Mouse (Mus musculus) cerebellum, postnatal 10 days (tissue): ENCODE measurements at regions not wholly inside any gene's neighbourhood (a gene's known extent, or its start where the extent isn't known, plus 50 kb on each side); places are given as distances from the start of the nearest gene placed in this dataset.
"Not testable (repeated sequence)": the region's sequence is repeated elsewhere in the genome, so short reads cannot be mapped to it uniquely, and the experiment has no call there.

ENCODE experiments used
- DNase-seq, 2 experiments: peaks; one replicate each; pipeline ENCODE4 v3.0.0; 2021; ENCODE audit warnings: mixed read lengths in 2 of 2

DNA sequence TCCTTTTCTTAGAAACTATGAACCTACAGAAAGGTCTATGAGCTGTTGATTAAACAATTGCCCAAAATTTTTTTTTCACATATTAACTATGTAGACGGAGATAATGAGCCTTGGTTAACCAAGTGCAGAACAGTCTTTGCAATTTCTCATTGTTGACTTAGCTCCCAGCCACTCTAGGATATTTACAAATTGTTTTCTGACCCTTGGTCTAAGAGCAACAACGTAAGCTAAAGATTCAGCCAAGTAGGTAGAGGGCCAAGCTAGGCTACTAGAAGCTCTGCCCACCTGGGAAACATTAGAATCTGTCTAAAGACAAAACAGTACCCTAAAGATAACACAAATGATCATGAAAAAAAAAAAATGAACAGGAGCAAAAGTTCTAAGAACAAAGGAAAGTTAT is 67.5 kb upstream of the Map9 start:
- no peak for DNase-seq

DNA sequence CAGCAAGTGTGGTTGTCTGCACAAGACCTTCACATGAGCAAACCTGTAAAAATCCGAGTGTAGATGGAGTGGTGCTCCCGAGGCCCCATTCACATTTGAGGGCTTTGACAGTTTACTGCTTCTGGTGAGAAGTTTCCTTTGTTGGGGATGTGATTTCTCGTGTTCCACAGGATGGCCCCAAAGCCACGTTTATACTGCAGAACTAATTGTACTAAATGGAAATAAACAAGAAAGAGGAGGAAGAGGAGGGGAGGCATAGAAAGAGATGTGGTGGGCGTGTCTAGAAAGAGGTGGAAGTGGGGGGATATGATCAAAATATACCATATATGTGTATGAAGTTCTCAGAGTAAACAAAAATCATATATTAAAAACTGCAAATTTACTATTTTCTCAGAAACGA is 68.8 kb upstream of the Map9 start:
- DNase-seq: no peak

DNA sequence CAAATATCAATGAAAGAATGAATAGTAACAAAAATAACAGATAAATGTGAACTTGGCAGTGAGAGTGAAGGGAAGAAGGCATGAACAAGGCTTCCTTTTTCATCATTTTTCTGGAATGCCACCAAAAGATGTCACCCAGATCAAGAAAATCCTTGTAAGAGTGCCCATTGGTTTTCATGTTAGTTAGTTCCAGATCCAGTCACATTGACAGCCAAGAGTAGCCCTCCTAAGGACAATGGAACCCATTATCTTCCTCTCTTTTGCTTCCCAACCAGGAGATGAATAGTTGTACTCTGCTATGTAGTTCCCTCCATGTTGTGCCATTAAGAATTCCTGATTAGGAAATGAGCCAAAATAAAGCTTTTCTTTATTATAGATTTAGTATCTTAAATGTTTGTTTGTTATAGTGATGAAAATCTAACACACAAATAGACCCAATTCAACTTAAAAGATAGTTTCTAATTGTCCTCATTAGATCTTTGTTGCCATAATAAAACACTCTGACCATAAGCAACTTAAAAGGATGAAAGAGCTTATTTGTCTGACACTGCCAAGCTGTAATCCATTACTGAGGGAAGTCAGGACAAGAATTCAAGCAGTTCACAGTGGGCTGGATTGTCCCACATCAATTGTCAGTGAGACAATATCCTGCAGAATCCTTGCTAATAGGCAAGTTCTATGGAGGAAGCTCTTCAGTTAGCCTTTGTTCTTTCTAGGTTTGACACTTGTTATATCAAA is 80.7 kb upstream of the Map9 start:
- peak in 1 of 2 experiments; percentile 17 for DNase-seq

DNA sequence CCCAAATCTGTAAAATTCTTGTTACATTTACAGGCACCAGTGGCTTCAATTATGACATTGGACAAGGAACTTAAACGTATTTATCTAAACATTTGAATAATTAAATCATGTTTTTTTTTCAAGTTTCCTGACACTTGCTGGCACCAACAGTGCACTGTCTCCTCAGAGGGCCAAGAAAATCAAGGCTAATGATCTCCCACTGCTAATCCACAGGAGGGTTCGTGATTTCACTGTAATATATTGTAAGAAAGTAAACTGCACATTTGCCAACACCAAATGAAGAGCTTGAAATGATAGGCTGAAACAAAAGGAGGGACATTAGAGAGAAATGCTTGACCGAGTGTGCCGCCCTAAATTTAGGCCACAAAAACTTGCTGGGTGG is 82.0 kb upstream of the Map9 start:
- peak; percentile 22 for DNase-seq

DNA sequence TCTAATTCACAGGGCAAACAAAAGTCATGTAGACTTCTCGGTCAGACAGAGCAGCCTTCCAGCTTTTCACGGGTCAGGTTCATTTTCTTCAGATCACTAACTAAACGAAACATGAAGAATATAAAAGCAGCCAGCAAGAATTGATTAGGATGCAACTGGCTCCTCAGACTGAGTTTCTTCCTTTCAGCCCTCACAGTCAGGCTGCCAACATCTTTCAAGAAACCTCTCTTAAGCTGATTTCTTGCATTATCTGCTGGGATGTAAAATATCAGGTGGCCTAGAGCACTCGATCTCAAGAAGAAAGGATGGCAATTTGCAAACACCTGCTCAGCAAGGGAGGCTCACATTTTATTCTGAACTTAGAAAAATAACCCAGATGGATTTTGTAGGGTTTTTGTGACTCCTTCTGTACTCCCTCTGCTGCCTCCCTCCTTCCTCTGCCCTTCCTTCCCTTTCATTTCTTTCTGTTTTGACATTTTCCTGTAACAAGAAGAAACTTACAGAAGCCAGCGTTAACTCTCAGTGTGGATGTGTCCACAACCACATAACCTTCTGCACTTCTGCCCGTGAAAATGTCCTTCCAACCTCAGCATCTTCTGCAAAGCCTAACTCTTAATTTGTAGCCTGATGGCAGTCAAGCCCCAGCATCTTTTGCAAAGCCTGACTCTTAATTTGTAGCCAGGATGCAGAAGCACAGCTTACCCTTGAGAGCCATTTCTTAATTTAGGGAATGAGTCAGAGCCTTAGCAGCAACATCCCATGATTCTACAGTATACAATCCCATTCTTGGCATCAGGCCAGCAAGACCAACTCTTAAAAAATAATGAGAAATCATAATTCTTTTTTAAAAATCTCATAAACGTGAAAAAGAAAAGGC is 82.7 kb upstream of the Map9 start:
- DNase-seq: peak; percentile 45 to 63

DNA sequence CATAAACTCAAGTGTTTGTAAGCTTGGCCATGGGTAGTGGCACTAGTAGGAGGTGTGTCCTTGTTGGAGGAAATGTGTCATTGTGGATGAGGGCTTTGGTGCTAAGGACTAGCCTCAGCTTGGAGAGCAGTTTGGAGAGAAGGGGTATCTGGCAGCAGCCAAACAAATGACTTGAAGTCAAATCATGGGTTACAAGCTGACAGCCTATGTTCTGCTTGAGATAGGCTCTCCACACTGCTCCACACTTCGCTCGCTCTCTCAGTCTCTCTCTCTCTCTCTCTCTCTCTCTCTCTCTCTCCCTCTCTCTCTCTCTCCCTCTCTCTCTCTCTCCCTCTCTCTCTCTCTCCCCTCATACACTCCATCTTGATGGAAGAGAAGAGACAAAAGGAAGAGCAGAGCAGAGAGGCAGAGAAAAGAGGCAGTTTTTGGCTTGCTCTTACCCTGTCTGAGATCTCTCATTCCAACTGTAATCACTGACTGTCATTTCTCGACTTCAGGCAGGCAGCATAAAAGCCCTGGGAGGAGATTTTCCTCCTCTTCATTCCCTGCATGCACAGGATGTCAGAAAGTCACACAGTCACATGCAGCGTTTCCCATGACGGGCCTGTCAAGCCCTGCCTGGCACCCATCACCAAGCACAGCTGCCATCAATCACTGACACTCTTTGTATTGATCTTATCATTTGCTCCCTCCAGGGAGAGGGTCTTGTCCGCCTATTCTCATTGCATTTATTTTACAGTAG is 83.5 kb upstream of the Map9 start:
- peak; percentile 12 to 18 for DNase-seq

DNA sequence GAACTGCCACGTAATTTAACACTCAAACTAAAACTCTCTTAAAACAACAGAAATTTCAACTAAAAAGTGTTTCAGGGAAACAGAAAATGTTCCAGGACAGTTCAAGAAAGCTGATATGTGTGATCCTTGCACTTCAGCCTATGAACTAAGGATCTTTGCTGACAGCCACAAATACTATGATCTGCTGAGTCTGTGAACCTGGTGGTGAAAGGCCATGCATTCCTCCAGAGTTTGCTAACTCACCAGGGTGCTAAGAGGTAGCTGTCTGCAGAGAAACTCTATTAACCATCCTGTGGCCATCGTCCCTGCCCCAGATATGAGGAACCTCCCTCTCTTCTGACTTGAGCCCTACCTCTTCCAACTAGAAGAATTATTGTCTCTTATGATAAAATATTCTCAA is 84.3 kb upstream of the Map9 start:
- DNase-seq: not testable (repeated sequence)

DNA sequence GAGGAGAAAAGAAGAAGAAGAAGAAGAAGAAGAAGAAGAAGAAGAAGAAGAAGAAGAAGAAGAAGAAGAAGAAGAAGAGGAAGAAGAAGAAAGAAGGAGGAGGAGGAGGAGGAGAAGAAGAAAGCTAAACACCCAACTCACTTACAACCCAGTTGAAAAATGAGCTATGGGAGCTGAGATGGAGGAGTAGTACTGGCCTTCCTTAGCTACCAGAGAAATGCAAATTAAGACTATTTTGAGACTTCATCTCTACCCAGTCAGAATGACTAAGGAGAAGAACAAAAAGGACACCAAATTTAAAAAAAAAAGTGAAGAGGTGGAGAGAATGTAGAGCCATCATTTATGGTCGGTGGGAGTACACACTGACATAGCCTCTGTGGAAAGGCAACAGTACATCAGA is 85.9 kb upstream of the Map9 start:
- DNase-seq: no peak

DNA sequence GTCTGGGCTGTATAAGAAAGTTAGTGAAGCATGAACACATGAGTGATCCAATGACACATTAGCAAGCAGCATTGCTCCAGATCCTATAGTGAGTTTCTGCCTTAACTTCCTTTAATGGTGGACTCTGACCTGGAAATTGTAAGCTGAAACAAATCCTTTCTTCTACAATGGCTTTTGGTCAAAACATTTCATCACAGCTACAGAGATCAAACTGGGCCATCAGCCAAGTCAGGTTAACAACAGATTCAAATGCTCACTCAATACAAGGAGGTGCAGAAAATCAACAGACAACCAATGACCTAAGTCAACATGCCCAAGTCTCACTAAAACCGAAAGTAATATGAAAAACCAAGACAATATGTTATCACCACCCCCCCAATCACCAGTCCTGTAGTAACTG is 91.9 kb upstream of the Map9 start:
- DNase-seq: no peak

DNA sequence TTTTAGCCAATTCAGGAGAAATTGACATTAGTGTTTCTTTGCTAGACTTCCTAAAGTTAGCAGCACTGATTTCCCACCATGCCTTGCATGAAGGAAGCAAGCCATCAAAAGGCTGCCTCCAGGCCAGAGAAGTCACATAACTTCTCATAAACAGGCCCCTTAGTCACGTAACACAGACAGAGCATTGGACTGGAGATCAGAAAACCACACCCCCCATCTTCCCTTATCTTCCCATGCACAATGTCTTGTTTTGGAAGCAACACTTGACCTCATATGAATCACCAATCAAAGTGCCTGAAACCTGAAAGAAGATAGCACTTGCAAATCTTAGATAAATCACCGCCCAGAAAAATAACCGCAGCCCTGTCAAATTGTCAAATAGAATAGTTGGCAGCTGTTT is 95.9 kb upstream of the Map9 start:
- no peak for DNase-seq

DNA sequence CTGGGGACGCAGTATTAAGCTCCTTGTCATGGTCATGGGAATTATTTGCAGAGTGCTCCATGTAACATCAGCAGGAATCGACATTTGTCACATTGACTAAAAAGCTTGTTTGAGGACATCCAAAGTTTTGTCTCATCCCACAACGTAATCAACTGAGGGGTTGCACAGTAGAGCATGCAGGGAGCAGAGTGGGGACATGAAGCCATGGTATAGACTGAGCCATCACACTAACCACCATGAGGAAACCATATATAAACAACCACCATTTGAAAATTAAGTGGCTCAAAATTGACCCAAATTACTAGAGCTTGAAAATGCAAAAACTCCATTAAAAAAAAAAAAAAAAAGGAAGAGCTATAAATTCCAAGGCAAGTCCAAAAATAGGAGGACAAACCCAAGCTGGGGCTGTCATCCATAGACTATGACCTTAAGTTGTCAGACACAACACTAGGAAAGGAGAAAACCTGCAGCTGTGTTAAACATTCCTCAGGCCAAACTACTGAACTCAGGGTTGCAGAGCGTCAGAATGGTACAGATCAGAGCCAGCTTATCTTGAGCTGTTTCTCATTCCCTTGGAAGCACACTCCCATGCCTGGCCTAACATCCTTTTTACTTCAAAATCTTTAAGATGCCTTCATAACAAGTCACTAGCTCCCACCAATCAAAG is 97.7 kb upstream of the Map9 start:
- DNase-seq: no peak

DNA sequence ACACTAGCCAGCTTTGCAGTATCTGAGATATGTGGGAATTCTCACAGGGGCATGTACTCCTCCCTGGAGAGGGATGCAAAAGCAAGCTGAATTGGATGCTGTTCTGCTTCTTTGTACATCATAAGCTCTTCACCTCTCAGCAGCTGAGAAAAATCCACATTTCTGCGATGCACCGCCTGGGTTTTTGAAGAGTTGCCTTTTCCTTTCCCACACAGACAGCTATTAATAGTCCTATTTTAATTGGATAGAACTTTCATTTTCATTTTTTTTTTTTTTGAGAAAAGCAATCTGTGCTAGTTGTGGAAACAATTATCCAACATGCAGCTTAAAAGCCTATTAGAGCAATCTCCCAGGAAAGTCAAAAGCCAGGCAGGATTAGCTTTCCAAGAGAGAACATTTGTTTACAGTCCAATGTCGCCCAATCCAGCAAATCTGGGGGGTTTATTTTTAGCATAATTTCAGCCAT is 105.2 kb upstream of the Gucy1a1 start:
- peak in 1 of 2 experiments; percentile 20 for DNase-seq

DNA sequence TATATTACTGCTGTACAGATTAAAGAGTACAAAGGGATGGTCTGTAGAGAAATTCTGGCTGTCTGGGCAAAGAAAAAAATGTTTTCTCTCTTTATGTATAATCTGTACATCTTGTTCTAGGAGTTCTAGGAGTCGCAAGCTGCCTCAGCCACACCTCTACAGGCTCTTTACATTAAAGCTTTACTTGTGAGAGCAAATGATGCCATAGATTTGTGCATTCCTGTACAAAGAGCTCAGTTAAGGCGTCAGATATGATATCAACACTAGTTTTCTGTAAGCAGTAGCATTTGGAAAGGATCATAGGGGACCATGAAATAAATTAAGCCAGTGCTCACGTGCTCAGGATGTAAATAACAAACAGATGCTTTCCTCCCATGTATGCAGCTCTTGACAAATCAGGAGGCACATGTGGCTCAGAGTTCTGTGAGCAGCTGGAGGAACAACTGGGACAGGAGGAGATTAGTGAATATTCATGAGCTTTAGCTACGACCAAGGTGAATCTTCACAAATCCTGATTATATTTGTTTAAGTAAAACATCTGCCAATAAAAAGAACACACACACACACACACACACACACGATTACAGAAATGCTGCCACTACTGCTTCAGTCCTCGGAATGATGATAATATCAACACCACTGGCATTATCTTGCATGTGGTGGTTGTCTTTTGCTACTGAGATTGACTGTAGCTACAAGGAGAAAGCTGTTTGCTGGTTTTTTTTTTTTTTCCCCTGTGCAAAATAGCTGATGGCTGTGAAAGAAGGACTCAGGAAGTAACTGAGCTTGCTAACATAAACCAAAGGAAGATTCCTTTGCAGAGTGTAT is 104.6 kb upstream of the Gucy1a1 start:
- no peak for DNase-seq

DNA sequence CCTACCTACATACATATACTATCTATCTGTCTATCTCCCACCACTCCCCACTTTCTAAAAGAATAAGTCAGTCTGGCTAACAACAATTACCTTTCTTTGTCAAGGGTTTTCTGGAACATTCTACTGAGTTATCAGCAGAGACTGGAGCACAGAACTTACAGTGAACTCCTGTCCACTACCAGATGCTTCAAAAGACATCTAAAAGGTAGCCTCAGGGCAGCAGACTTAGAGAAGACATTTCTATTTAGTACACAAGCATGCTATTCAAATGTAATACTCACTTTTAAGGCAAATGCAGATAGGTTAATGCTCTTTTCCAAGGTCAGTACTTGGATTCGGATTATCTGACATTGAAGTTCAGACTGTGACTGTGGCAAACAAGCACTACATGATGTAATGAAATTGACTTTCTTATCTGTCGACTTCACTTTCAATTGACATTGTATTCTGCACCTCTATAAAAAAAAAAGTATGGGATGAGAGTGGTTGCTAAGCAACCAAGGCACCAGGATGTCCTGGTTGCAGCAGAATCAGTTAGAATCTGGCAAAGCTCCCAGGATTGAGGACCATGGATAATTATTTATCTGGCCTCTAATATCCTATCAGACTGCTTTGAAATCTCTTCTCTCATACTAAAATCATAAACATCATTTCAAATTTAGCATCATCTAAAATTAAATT is 90.9 kb upstream of the Gucy1a1 start:
- DNase-seq: peak; percentile 74 to 83

DNA sequence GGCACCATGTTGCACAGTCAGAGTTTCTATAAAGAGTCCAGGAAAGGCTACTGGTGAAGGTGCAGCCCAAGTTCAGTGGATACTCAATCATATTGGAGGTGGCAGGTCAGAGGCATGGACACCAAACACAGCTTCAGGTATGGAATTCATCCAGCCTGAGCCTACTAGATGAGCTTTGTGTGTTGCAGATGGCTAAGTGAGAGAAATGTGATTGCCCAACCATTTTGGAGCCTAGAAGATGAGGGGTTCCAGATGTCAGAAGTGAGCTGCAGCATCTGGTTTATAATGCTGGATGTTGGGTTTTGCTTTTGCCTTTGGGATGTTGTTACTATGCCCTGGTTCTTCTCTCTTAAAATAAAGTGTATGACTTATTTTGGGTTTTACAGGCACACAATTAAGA is 88.7 kb upstream of the Gucy1a1 start:
- DNase-seq: no peak

DNA sequence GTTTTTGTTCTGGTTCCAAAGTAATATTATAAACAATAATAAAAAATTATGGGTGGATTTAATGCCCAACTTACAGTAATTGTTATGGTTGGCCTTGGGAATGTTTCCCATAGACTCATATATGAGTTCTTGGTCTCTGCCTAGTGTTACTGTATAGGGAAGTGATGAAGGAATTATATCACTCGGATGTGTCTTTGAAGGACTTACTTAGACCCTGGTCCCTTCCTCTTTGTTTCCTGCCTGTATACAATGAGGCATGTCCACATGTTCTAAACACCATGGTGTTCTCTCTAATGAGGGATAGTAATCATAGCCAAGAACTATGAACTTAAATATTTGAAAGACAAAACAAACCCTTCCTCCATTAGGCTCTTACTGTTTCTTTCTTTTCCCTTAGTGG is 77.8 kb upstream of the Gucy1a1 start:
- DNase-seq: no peak

DNA sequence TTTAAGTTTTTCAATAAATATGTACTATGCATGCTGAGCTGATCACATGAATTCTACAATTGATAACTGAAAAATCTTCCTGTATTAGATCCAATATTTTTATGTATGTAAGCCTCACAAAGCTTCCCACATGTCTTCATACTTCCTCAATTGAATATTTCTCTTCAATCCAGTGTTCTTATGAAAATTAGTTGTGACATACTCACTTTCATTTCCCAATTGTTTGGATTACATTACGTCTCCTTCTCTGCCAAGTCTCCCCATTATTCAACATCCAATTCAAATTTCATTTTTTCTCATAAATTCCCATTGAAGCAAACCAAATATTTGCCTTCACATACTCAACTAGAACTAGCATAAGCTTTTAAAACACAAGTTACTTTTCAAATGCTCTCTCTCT is 76.3 kb upstream of the Gucy1a1 start:
- no peak for DNase-seq

DNA sequence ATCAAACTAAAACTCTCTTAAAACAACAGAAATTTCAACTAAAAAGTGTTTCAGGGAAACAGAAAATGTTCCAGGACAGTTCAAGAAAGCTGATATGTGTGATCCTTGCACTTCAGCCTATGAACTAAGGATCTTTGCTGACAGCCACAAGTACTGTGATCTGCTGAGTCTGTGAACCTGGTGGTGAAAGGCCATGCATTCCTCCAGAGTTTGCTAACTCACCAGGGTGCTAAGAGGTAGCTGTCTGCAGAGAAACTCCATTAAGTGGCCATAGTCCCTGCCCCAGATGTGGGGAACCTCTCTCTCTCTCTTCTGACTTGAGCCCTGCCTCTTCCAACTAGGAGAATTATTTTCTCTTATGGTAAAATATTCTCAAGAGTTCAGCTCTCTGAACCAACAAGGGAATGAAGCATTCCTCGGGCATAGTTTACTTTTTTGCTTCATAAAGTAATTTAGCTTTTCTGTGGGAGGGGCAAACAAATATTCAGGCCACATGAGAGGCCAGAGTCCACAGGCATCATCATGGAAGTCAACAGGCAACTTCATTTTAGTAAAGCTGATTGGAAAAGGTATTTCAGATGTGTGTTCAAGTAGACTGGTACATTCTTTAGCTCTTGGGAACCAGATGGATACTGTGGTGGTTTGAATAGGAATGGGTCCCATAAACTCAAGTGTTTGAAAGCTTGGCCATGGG is 73.8 kb upstream of the Gucy1a1 start:
- DNase-seq: not testable (repeated sequence)

DNA sequence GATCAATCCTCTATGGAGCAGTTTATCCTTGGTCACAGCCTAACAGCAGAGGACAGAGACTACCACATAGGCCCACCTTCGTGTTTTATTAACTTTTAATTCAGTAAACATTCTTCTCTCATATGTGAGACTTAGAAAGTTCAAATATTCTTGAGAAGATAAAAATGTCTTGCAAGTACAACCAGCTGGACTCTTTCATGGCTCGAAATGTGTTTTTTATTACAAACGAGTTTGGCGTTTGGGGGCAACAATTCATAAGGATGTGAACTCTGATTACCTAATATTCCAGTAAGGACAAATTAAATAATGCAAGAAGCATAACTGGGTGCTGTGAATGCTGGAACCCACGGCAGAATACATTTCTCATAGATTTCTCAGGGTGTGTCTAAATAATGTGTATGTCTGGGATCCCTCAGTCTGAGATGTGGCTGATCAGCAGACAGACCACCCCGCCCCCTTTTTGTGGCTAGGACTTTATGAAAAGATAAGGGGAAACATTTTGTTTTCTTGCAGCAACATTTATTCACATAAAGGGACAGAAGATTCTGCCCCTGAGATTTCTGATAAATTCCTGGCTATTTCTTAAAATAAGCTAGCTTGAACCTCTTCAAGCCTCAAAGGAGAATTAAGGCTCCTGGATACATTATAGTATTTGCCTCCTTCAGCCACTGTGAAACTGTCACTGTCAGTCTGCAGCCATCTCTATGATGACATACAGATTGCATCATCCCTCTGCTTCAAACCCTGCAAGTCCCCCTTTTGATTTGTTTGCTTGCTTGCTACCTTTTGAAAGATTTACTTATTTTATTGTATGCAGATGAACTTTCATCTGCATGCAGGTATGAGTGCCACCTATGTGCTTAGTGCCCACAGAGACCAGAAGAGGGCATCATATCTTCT is 69.2 kb upstream of the Gucy1a1 start:
- no peak for DNase-seq

DNA sequence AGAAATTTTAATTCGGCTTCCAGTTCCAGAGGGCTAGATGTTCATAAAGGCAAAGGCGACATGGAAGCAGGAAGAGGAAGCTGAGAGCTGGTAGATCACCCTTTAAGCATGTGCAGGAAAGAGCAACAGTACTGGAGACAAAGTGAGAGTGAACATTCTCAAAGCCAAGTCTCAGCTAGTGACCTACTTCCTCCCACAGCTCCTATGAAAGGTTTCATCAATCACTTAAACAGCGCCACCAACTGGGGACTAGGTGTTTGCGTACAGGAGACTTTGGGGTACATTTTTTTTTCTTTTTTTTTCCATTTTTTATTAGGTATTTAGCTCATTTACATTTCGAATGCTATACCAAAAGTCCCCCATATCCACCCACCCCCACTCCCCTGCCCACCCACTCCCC is 61.7 kb upstream of the Gucy1a1 start:
- DNase-seq: no peak
